Mouse (Mus musculus) lung, postnatal 0 days (tissue): Measurements from ENCODE around the gene Tmed3.

ENCODE experiments used
- CTCF ChIP-seq: IDR thresholded peaks from 2 replicates; pipeline ENCODE4 v1.5.1; 2016; ENCODE audit warnings: antibody characterized with exemption, mild to moderate bottlenecking
- EP300 ChIP-seq: IDR thresholded peaks from 2 replicates; pipeline ENCODE4 v1.6.1; 2016; ENCODE audit warnings: antibody characterized with exemption, mild to moderate bottlenecking, control low read depth

GRCm38 (mm10) chr9:89678974-89679373 lies 25.9 kb downstream of the Tmed3 start:
- TF ChIP-seq CTCF (peak; percentile 51), EP300 (no peak)
